Mouse (Mus musculus): ENCODE measurements around the gene Ajap1.

DNA sequence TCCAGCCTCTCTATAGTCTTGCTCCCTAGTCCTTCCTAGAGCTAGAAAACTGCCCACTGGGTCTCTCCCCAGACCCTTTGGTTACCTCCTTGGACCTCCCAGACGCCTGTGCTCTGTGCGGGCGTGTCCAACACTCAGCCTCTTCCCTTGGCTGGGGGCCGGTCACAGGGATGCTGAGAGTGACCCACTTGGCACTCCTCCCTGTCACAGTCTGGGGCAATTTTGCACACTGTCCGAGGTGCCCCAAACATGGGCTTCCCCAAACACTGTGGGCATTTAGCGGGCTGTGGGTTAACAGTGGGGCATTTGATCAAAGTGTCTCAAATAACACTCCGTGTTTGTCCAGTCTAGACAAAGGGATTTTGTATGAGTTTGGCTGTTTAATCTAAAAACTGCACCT, 29.1 kb downstream of the Ajap1 start:
- TF ChIP-seq POLR2A (IDR thresholded peaks at IDR 0.05; ENCODE audit: extremely low read depth, insufficient read depth, low read length) (no peak), CTCF (IDR thresholded peaks at IDR 0.05; ENCODE audit: low read depth, low read length) (no peak)
